Mouse (Mus musculus): ENCODE measurements around the gene Tmem9b.

GRCm38 (mm10) chr7:109747747-109748146 is 4.9 kb downstream of the Tmem9b start:
- no peak for TF ChIP-seq POLR2A (IDR thresholded peaks at IDR 0.05; ENCODE audit: control insufficient read depth, low read depth, low read length)
- no peak for TF ChIP-seq CTCF (IDR thresholded peaks at IDR 0.05; ENCODE audit: control insufficient read depth, insufficient read depth, insufficient replicate concordance, low read depth, low read length)
